Mouse (Mus musculus) mature B cell (primary cell): ENCODE measurements around the gene Lrrc31.

Experiments used
- in situ Hi-C: fragments of 300-500 bp; cut with MboI; formaldehyde crosslinking; loops from 2 replicates; pipeline ENCODE4 v1.14.3; 2019

The Lrrc31 gene

GRCm38 (mm10) chr3:30690976-30691375, 8.7 kb downstream of the Lrrc31 start:
- in situ Hi-C loops = no loop called here

GRCm38 (mm10) chr3:30687216-30687615, 12.4 kb downstream of the Lrrc31 start:
- in situ Hi-C loops = no loop called here

- in situ Hi-C loops = no loop called here
These were observed 16.5 kb downstream of the Lrrc31 start for GRCm38 (mm10) chr3:30683190-30683589.

- in situ Hi-C loops = no loop called here
These were observed 41.2 kb downstream of the Lrrc31 start for GRCm38 (mm10) chr3:30658486-30658885.

GRCm38 (mm10) chr3:30655937-30656336, 43.7 kb downstream of the Lrrc31 start:
- in situ Hi-C loops = no loop called here

GRCm38 (mm10) chr3:30650062-30650841, 49.4 kb downstream of the Lrrc31 start:
- in situ Hi-C loops = no loop called here

GRCm38 (mm10) chr3:30648466-30648865, 51.2 kb downstream of the Lrrc31 start:
- in situ Hi-C loops = no loop called here

GRCm38 (mm10) chr3:30647440-30648090, 52.1 kb downstream of the Lrrc31 start, which contains the start of gene Lrrc34:
Lrrc34 (minus strand) TSS chr3:30647869.
- in situ Hi-C loops = no loop called here

- in situ Hi-C loops = no loop called here
These were observed 52.9 kb downstream of the Lrrc31 start for GRCm38 (mm10) chr3:30646761-30647160.

GRCm38 (mm10) chr3:30644207-30644606, 55.4 kb downstream of the Lrrc31 start, which contains the start of gene Lrriq4:
Lrriq4 (plus strand) TSS chr3:30644507.
- in situ Hi-C loops = no loop called here

- in situ Hi-C loops = no loop called here
These were observed 64.0 kb downstream of the Lrrc31 start for GRCm38 (mm10) chr3:30635629-30636028.

GRCm38 (mm10) chr3:30633681-30634080, 66.0 kb downstream of the Lrrc31 start:
- in situ Hi-C loops = no loop called here
